Mouse (Mus musculus): ENCODE data around the gene Prkg1. TPM values are rescaled to one million over a fixed set of nuclear protein-coding genes. Genes with fewer than 3 reads are reported as not detected.

Gene Prkg1
- polyA plus RNA-seq, 1 experiment from 2014 or later: 5.6 TPM

DNA sequence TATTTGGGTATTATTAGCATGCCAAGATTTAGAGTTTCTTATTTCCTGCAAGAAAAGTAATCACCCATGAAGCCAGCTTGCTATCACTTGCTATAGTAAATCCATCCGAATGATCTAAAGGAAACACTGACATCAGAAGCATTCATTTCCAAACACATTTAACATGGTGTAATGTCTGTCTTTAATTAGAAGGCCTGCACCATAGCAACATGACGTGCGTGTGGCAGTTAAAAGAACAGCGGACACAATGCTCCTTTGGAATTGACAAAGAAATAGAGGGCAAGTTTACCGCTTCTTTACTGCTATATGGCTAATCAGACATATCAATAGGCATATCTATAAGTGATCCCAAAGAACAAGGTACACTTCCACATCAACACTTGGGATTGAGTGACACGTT is 733.2 kb downstream of the Prkg1 start:
- Histone ChIP-seq H3K27ac (ENCODE audit: low read depth, low read length) (no peak overlapping the region), H3K4me1 (replicated peaks; ENCODE audit: control insufficient read depth, insufficient read depth, low read length) (no peaks in the 10 kb centered on the region), H3K4me3 (ENCODE audit: low read depth, low read length) (no peak overlapping the region), H3K4me2 (ENCODE audit: low read depth, low read length, severe bottlenecking) (no peak overlapping the region), H3K27me3 (ENCODE audit: control insufficient read depth, insufficient read depth, low read length) (no peaks in the 10 kb centered on the region), H3K9ac (ENCODE audit: low read length) (no peak overlapping the region), H3K36me3 (ENCODE audit: control insufficient read depth, insufficient read depth, low read length) (no peaks in the 10 kb centered on the region), H3K9me3 (ENCODE audit: control insufficient read depth, low read length) (no peaks in the 10 kb centered on the region)
- 54% methylated on average over 6 of the region's 6 CpGs for WGBS
- ATAC-seq (replicated peaks; ENCODE audit: low FRiP score): no peak; the same call in 1 of the 2 replicates
- no peak for DNase-seq (ENCODE audit: low spot score)

DNA sequence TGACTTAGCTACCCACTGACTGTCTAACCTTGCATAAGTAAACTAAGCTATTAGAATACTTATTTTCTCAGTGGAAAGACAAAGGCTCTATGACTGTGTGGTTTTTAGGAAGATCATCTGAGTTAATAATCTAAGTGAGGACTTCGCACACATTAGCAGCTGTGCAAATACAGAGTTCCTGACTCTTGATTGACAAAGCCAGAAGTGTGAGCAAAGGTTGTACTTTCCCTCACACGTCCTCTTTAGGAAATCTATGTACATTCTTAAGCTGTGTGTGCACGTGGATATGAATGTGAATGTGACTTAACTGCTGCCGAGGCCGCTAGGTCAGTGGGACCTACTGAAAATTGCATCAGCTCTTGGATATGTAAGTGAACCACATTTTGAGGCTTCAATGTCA is 738.0 kb downstream of the Prkg1 start:
- ATAC-seq (replicated peaks; ENCODE audit: low FRiP score) (no peak), DNase-seq (ENCODE audit: low spot score) (no peak)
- 83% methylated on average over 5 of the region's 5 CpGs for WGBS
- H3K9ac ChIP-seq (ENCODE audit: low read length): no peak overlapping the region
- H3K27ac ChIP-seq (ENCODE audit: low read depth, low read length): no peak overlapping the region
- no peaks in the 10 kb centered on the region for H3K36me3 ChIP-seq (ENCODE audit: control insufficient read depth, insufficient read depth, low read length)
- H3K4me3 ChIP-seq (ENCODE audit: low read depth, low read length): no peak overlapping the region
- no peaks in the 10 kb centered on the region for H3K4me1 ChIP-seq (replicated peaks; ENCODE audit: control insufficient read depth, insufficient read depth, low read length)
- H3K27me3 ChIP-seq (ENCODE audit: control insufficient read depth, insufficient read depth, low read length): no peaks in the 10 kb centered on the region
- H3K4me2 ChIP-seq (ENCODE audit: low read depth, low read length, severe bottlenecking): no peak overlapping the region
- H3K9me3 ChIP-seq (ENCODE audit: control insufficient read depth, low read length): no peaks in the 10 kb centered on the region

DNA sequence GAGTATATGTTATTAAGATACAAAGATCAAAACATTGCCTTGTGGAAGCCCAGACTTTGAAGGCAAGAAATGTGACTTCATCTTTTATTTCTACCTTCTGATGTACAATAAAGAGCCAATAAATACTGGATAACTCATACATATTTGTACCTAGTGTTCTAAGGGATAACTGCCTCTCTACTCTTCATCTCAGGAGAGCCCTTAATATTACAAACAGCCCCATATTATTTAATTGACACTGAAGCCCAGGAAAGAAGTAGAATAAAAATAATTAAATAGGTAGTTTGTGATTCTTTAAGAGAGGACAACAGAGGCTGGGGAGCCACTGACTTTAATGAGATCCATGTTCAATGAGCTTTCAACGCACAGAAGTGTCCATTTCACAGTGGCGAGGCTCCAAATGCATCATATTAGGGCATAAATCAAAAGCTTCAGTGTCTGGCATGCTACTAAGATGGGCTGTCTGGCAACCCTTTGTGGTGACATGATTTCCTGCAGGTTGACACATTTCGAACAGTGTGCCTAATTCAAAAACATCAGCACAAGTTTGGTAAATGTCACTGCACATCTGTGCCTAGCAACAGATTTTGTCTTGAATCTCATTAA is 753.2 kb downstream of the Prkg1 start:
- ATAC-seq (replicated peaks; ENCODE audit: low FRiP score): no peak
- Histone ChIP-seq H3K27me3 (ENCODE audit: control insufficient read depth, insufficient read depth, low read length) (no peaks in the 10 kb centered on the region), H3K9me3 (ENCODE audit: control insufficient read depth, low read length) (no peaks in the 10 kb centered on the region), H3K4me1 (replicated peaks; ENCODE audit: control insufficient read depth, insufficient read depth, low read length) (no peaks in the 10 kb centered on the region), H3K27ac (ENCODE audit: low read depth, low read length) (no peak overlapping the region), H3K4me2 (ENCODE audit: low read depth, low read length, severe bottlenecking) (no peak overlapping the region), H3K9ac (ENCODE audit: low read length) (no peak overlapping the region), H3K36me3 (ENCODE audit: control insufficient read depth, insufficient read depth, low read length) (no peaks in the 10 kb centered on the region), H3K4me3 (ENCODE audit: low read depth, low read length) (no peak overlapping the region)
- WGBS: 90% methylated on average over 3 of the region's 3 CpGs
- no peak for DNase-seq (ENCODE audit: low spot score)

DNA sequence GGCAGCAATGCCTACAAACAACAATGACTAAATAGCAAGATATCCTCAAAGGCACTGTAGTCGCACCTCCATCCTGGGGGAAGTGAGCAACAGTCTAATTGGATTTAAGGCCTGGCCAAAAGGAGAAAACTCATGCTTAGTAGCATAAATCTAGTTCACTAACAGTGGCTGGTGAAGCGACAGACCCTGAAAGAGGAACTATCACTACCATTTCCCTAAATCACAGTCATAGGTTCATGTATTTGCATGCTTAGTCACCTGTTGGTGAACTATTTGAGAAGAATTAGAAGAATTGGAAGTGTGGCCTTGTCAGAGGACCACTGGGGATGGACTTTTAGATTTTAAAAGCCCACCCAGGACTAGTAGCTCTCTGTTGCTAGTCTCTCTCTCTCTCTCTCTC is 766.3 kb downstream of the Prkg1 start:
- Histone ChIP-seq H3K9me3 (ENCODE audit: control insufficient read depth, low read length) (no peaks in the 10 kb centered on the region), H3K36me3 (ENCODE audit: control insufficient read depth, insufficient read depth, low read length) (no peaks in the 10 kb centered on the region), H3K4me1 (replicated peaks; ENCODE audit: control insufficient read depth, insufficient read depth, low read length) (no peaks in the 10 kb centered on the region), H3K4me2 (ENCODE audit: low read depth, low read length, severe bottlenecking) (no peak overlapping the region), H3K9ac (ENCODE audit: low read length) (no peak overlapping the region), H3K27me3 (ENCODE audit: control insufficient read depth, insufficient read depth, low read length) (no peaks in the 10 kb centered on the region), H3K4me3 (ENCODE audit: low read depth, low read length) (no peak overlapping the region), H3K27ac (ENCODE audit: low read depth, low read length) (no peak overlapping the region)
- ATAC-seq (replicated peaks; ENCODE audit: low FRiP score) (no peak), DNase-seq (ENCODE audit: low spot score) (no peak)
- WGBS: 91% methylated on average over 2 of the region's 2 CpGs

DNA sequence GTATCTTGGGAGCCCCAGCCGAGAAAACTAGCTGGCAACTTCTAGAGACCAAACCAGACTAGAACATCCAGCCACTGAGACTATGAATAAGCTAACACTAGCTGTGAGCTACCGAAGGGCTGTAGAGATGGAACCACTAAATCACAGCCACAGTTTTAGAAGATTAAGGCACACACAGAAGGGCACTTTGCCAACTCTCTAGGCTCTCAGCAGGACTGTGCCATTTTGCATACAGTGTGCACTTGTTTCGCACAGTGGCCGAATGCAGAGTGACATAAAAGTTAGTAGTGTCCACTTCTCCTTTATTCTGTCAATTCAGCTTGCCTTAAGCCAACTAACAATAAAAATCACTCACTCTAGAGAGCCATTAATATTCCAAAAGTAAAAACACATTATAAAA is 774.4 kb downstream of the Prkg1 start:
- Histone ChIP-seq H3K9ac (ENCODE audit: low read length) (no peak overlapping the region), H3K36me3 (ENCODE audit: control insufficient read depth, insufficient read depth, low read length) (no peaks in the 10 kb centered on the region), H3K4me3 (ENCODE audit: low read depth, low read length) (no peak overlapping the region), H3K4me2 (ENCODE audit: low read depth, low read length, severe bottlenecking) (no peak overlapping the region), H3K27ac (ENCODE audit: low read depth, low read length) (no peak overlapping the region), H3K9me3 (ENCODE audit: control insufficient read depth, low read length) (no peaks in the 10 kb centered on the region), H3K27me3 (ENCODE audit: control insufficient read depth, insufficient read depth, low read length) (no peaks in the 10 kb centered on the region), H3K4me1 (replicated peaks; ENCODE audit: control insufficient read depth, insufficient read depth, low read length) (no peaks in the 10 kb centered on the region)
- ATAC-seq (replicated peaks; ENCODE audit: low FRiP score) (no peak), DNase-seq (ENCODE audit: low spot score) (no peak)
- 84% methylated on average over 4 of the region's 4 CpGs for WGBS

DNA sequence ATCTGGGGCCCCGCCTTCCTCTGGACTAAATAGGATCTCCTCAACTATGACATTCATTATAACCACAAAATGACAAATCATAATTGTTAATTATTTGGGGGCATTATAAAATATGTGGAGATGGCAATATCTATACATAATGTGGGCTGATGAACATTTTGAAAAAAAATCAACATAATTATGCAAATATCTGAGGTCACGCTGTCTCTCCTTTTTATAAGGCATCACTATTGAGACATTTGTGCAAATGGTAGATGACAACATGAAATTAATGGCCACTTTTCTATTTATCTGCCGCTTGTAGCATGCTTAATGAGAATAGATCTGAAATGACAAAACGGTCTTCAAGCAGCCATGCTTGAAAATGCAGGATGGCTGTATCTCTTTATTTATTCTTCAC is 782.4 kb downstream of the Prkg1 start:
- Histone ChIP-seq H3K4me2 (ENCODE audit: low read depth, low read length, severe bottlenecking) (no peak overlapping the region), H3K27me3 (ENCODE audit: control insufficient read depth, insufficient read depth, low read length) (no peaks in the 10 kb centered on the region), H3K4me3 (ENCODE audit: low read depth, low read length) (no peak overlapping the region), H3K27ac (ENCODE audit: low read depth, low read length) (no peak overlapping the region), H3K9me3 (ENCODE audit: control insufficient read depth, low read length) (no peaks in the 10 kb centered on the region), H3K4me1 (replicated peaks; ENCODE audit: control insufficient read depth, insufficient read depth, low read length) (no peaks in the 10 kb centered on the region), H3K9ac (ENCODE audit: low read length) (no peak overlapping the region), H3K36me3 (ENCODE audit: control insufficient read depth, insufficient read depth, low read length) (no peaks in the 10 kb centered on the region)
- WGBS: 87% methylated on average over 4 of the region's 4 CpGs
- DNase-seq (ENCODE audit: low spot score) (no peak), ATAC-seq (replicated peaks; ENCODE audit: low FRiP score) (no peak)

DNA sequence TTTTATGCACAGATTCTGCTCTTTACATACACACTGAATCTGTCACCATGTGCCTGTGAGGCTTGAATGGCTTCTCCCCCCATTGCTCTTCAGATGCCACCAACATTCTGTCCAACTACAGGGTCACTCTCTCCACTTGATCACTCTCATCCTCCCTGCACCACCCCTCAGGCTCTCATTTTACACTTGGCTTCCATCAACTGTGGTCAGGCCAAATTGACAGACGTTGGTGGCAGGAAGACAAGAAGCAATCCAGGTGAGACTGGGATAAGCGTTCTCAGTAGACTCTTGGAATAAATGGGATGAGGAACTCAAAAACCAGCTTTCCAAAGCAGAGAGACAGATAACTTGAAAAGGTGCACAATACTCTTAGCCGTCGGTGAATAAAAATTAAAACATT is 786.7 kb downstream of the Prkg1 start:
- Histone ChIP-seq H3K27ac (ENCODE audit: low read depth, low read length) (no peak overlapping the region), H3K9ac (ENCODE audit: low read length) (no peak overlapping the region), H3K4me1 (replicated peaks; ENCODE audit: control insufficient read depth, insufficient read depth, low read length) (no peaks in the 10 kb centered on the region), H3K4me3 (ENCODE audit: low read depth, low read length) (no peak overlapping the region), H3K9me3 (ENCODE audit: control insufficient read depth, low read length) (no peaks in the 10 kb centered on the region), H3K4me2 (ENCODE audit: low read depth, low read length, severe bottlenecking) (no peak overlapping the region), H3K27me3 (ENCODE audit: control insufficient read depth, insufficient read depth, low read length) (no peaks in the 10 kb centered on the region), H3K36me3 (ENCODE audit: control insufficient read depth, insufficient read depth, low read length) (no peaks in the 10 kb centered on the region)
- DNase-seq (ENCODE audit: low spot score) (no peak), ATAC-seq (replicated peaks; ENCODE audit: low FRiP score) (no peak)
- 90% methylated on average over 4 of the region's 4 CpGs for WGBS

DNA sequence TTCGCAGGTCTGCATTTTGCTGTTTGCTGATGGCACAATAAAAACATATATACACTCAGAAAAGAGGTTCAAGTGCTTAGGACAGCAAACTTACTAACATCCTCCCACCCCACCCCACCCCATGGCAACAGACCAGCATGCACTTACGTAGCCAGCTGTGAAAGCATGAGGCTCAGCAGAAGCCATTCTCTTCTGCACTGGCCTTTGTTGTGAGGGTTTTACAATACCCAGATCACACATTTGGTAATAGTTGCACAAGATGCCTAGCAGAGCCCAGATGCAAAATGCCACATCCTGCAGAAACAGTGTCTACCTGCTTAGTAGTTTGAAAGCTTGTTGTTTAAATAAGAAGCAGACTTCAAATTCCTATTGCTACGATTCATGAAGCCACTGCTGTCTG is 814.2 kb downstream of the Prkg1 start:
- Histone ChIP-seq H3K4me2 (ENCODE audit: low read depth, low read length, severe bottlenecking) (no peak overlapping the region), H3K9me3 (ENCODE audit: control insufficient read depth, low read length) (no peaks in the 10 kb centered on the region), H3K4me1 (replicated peaks; ENCODE audit: control insufficient read depth, insufficient read depth, low read length) (no peaks in the 10 kb centered on the region), H3K9ac (ENCODE audit: low read length) (no peak overlapping the region), H3K36me3 (ENCODE audit: control insufficient read depth, insufficient read depth, low read length) (no peaks in the 10 kb centered on the region), H3K27ac (ENCODE audit: low read depth, low read length) (no peak overlapping the region), H3K4me3 (ENCODE audit: low read depth, low read length) (no peak overlapping the region), H3K27me3 (ENCODE audit: control insufficient read depth, insufficient read depth, low read length) (no peaks in the 10 kb centered on the region)
- ATAC-seq (replicated peaks; ENCODE audit: low FRiP score): no peak
- DNase-seq (ENCODE audit: low spot score): no peak
- 73% methylated on average over 3 of the region's 3 CpGs for WGBS

DNA sequence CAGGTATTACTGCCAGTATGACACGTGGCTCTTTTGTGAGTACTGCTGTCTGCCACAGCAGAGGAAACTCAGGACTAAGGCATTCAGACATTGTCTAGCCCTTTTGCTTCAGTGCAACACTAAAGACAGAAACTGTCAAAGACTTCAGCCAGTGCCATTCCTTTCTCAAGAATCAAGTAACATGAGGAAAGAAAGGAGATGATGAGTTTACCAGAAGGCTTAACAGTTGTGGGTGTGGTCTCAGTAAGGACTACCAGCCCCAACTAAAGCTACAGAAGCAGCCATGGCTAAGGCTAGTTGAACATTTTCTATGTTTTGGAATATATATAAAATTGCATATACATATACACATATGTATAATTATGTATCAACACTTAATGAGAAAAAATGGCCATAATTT is 816.6 kb downstream of the Prkg1 start:
- Histone ChIP-seq H3K36me3 (ENCODE audit: control insufficient read depth, insufficient read depth, low read length) (no peaks in the 10 kb centered on the region), H3K4me3 (ENCODE audit: low read depth, low read length) (no peak overlapping the region), H3K4me1 (replicated peaks; ENCODE audit: control insufficient read depth, insufficient read depth, low read length) (no peaks in the 10 kb centered on the region), H3K9me3 (ENCODE audit: control insufficient read depth, low read length) (no peaks in the 10 kb centered on the region), H3K27ac (ENCODE audit: low read depth, low read length) (no peak overlapping the region), H3K9ac (ENCODE audit: low read length) (no peak overlapping the region), H3K4me2 (ENCODE audit: low read depth, low read length, severe bottlenecking) (no peak overlapping the region), H3K27me3 (ENCODE audit: control insufficient read depth, insufficient read depth, low read length) (no peaks in the 10 kb centered on the region)
- 69% methylated on average over 1 of the region's 1 CpGs for WGBS
- DNase-seq (ENCODE audit: low spot score) (no peak), ATAC-seq (replicated peaks; ENCODE audit: low FRiP score) (no peak)
